7 mouse cellular contexts compared by ENCODE assay signal in the genomic region with DNA sequence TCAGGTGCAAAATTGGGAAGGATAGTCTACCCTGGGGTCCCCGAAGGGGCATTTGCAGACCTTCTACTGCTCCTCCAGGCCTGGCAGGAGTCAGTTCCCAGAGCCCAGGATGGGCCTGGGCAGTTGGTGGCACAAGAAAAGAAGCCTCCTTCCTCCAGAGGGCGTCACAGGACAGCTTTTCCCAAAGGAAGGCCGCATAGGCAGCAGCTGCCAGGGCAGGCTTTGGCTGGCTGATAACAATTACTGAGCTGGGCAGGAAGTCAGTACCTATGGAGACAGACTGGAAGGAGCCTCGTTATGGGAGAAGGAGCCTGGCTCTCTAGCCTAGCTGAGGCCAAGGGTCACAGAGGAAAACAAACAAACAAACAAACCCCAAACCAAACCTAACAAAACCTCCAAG. TPM values are rescaled to one million over a fixed set of nuclear protein-coding genes. Genes with fewer than 3 reads are reported as not detected.
DNase-seq lines count a peak whose midpoint lies in the region; ATAC-seq and TF ChIP-seq lines count a peak whose summit lies in the region.

No protein-coding gene starts in this region.

- H3K9ac ChIP-seq in neural tube, embryonic 11.5 days (ENCODE audit: low read length): no peak overlapping the region
- H3K9ac ChIP-seq in intestine, embryonic 14.5 days (ENCODE audit: low read length): no peak overlapping the region
- no peak overlapping the region for H3K9ac ChIP-seq in lung, embryonic 14.5 days
- no peak overlapping the region for H3K9ac ChIP-seq in stomach, postnatal 0 days (ENCODE audit: low read length)

- TF ChIP-seq EP300 in stomach, postnatal 0 days (optimal IDR thresholded peaks at IDR 0.05): no peak

- H3K4me3 ChIP-seq in neural tube, embryonic 11.5 days (ENCODE audit: low read depth, low read length): no peak overlapping the region
- no peak overlapping the region for H3K4me3 ChIP-seq in cortical plate, adult 2 months (ENCODE audit: insufficient read depth, low read length)
- H3K4me3 ChIP-seq in intestine, embryonic 14.5 days (ENCODE audit: low read depth, low read length): no peak overlapping the region
- H3K4me3 ChIP-seq in lung, embryonic 14.5 days (ENCODE audit: low read depth, low read length): no peak overlapping the region
- H3K4me3 ChIP-seq in stomach, postnatal 0 days (ENCODE audit: low read depth, low read length): no peak overlapping the region

- no peak overlapping the region for H3K27ac ChIP-seq in neural tube, embryonic 11.5 days (ENCODE audit: low read depth, low read length)
- no peak overlapping the region for H3K27ac ChIP-seq in cortical plate, adult 2 months (ENCODE audit: insufficient read depth, low read length)
- H3K27ac ChIP-seq in intestine, embryonic 14.5 days (ENCODE audit: low read depth): no peak overlapping the region
- no peak overlapping the region for H3K27ac ChIP-seq in lung, embryonic 14.5 days (ENCODE audit: low read depth)
- no peak overlapping the region for H3K27ac ChIP-seq in stomach, postnatal 0 days (replicated peaks)

- DNase-seq in neural tube, embryonic 11.5 days (ENCODE audit: low spot score): peak; percentile 31
- DNase-seq in neural tube, embryonic 10.5 days (ENCODE audit: extremely low spot score, low spot score): no peak
- peak; percentile 37 for DNase-seq in adrenal gland, adult 2 months
- DNase-seq in intestine, embryonic 14.5 days (ENCODE audit: low spot score): peak; percentile 61
- DNase-seq in lung, embryonic 14.5 days: peak; percentile 69
- DNase-seq in stomach, postnatal 0 days (ENCODE audit: low spot score): peak; percentile 78

- no peaks in the 10 kb centered on the region for H3K9me3 ChIP-seq in neural tube, embryonic 11.5 days (ENCODE audit: control insufficient read depth, low read length)
- H3K9me3 ChIP-seq in intestine, embryonic 14.5 days (ENCODE audit: control insufficient read depth, low read length): no peaks in the 10 kb centered on the region
- H3K9me3 ChIP-seq in lung, embryonic 14.5 days (ENCODE audit: low read depth, low read length): no peaks in the 10 kb centered on the region
- no peaks in the 10 kb centered on the region for H3K9me3 ChIP-seq in stomach, postnatal 0 days (ENCODE audit: control insufficient read depth, low read length)

- H3K4me1 ChIP-seq in neural tube, embryonic 11.5 days (ENCODE audit: control insufficient read depth, insufficient read depth, low read length): no peaks in the 10 kb centered on the region; the same call in 1 of the 2 replicates
- no peaks in the 10 kb centered on the region for H3K4me1 ChIP-seq in cortical plate, adult 2 months (ENCODE audit: control insufficient read depth, insufficient read depth, low read length)
- H3K4me1 ChIP-seq in intestine, embryonic 14.5 days (replicated peaks; ENCODE audit: control insufficient read depth, insufficient read depth, low read length): 0 out of 2 replicates have a peak, but pooled peaks cover 2% of the 10 kb centered on the region
- peaks cover 4% of the 10 kb centered on the region; the same call in 1 of the 2 replicates for H3K4me1 ChIP-seq in lung, embryonic 14.5 days (ENCODE audit: insufficient read depth)
- H3K4me1 ChIP-seq in stomach, postnatal 0 days (replicated peaks; ENCODE audit: control insufficient read depth, insufficient read depth): no peaks in the 10 kb centered on the region

- H3K36me3 ChIP-seq in neural tube, embryonic 11.5 days (ENCODE audit: control insufficient read depth, insufficient read depth, low read length): no peaks in the 10 kb centered on the region
- no peaks in the 10 kb centered on the region for H3K36me3 ChIP-seq in intestine, embryonic 14.5 days (ENCODE audit: control insufficient read depth, insufficient read depth, low read length)
- H3K36me3 ChIP-seq in lung, embryonic 14.5 days (ENCODE audit: insufficient read depth): no peaks in the 10 kb centered on the region
- H3K36me3 ChIP-seq in stomach, postnatal 0 days (ENCODE audit: control insufficient read depth, insufficient read depth, low read length): no peaks in the 10 kb centered on the region

- no peak overlapping the region for H3K4me2 ChIP-seq in neural tube, embryonic 11.5 days (ENCODE audit: low read depth)
- H3K4me2 ChIP-seq in intestine, embryonic 14.5 days (ENCODE audit: low read length): no peak overlapping the region
- no peak overlapping the region for H3K4me2 ChIP-seq in lung, embryonic 14.5 days
- H3K4me2 ChIP-seq in stomach, postnatal 0 days (replicated peaks; ENCODE audit: low read depth): no peak overlapping the region

- no peak for TF ChIP-seq POLR2A in cortical plate, adult 2 months (IDR thresholded peaks at IDR 0.05; ENCODE audit: extremely low read depth, insufficient read depth, low read length)

- no peaks in the 10 kb centered on the region for H3K27me3 ChIP-seq in neural tube, embryonic 11.5 days (ENCODE audit: control insufficient read depth, insufficient read depth, low read length)
- H3K27me3 ChIP-seq in intestine, embryonic 14.5 days (replicated peaks; ENCODE audit: control insufficient read depth, insufficient read depth, low read length): no peaks in the 10 kb centered on the region
- H3K27me3 ChIP-seq in lung, embryonic 14.5 days (ENCODE audit: insufficient read depth, low read length): no peaks in the 10 kb centered on the region
- no peaks in the 10 kb centered on the region for H3K27me3 ChIP-seq in stomach, postnatal 0 days (ENCODE audit: control insufficient read depth, insufficient read depth, low read length)

- peak; percentile 38 for TF ChIP-seq CTCF in cortical plate, adult 2 months (IDR thresholded peaks at IDR 0.05; ENCODE audit: extremely low read depth, insufficient read depth, low read length)
- TF ChIP-seq CTCF in lung, embryonic 14.5 days (IDR thresholded peaks at IDR 0.05; ENCODE audit: low read depth): peak; percentile 56
- TF ChIP-seq CTCF in stomach, postnatal 0 days (IDR thresholded peaks at IDR 0.05; ENCODE audit: low read depth): peak; percentile 76

- ATAC-seq in neural tube, embryonic 11.5 days (ENCODE audit: insufficient read depth, low FRiP score, low TSS enrichment): no peak
- no peak for ATAC-seq in intestine, embryonic 14.5 days (replicated peaks; ENCODE audit: low FRiP score, low TSS enrichment, low read depth)
- ATAC-seq in lung, embryonic 14.5 days (ENCODE audit: insufficient read depth): peak; percentile 38; the same call in 1 of the 2 replicates
- ATAC-seq in stomach, postnatal 0 days (ENCODE audit: low FRiP score, low TSS enrichment): peak; percentile 78

- 33% methylated on average over 4 of the region's 4 CpGs for WGBS in neural tube, embryonic 11.5 days
- WGBS in intestine, embryonic 14.5 days: 32% methylated on average over 4 of the region's 4 CpGs
- 30% methylated on average over 4 of the region's 4 CpGs for WGBS in lung, embryonic 14.5 days
- WGBS in stomach, postnatal 0 days: 35% methylated on average over 4 of the region's 4 CpGs

RNA-seq across cellular contexts. Expression of gene Klf4, which starts 54.3 kb away (rescaled TPM):
- polyA plus RNA-seq in neural tube, embryonic 11.5 days (2014; fragmentation: Nextera tagmentation; extraction: Ambion mirVana): 1.3 and 1.7 TPM in 2 replicates
- 10 to 100 TPM; 15.4 to 19.3 TPM for total RNA-seq in adrenal gland, adult 2 months (2021)
- 20.0 and 28.0 TPM in 2 replicates for polyA plus RNA-seq in adrenal gland, adult 2 months (2012; rRNA removed)
- 4.2 and 4.3 TPM in 2 replicates for polyA plus RNA-seq in cortical plate, adult 2 months (2012; rRNA removed)
- 5.9 and 7.9 TPM in 2 replicates for polyA plus RNA-seq in intestine, embryonic 14.5 days (2014; fragmentation: Nextera tagmentation; extraction: Ambion mirVana)
- polyA plus RNA-seq in lung, embryonic 14.5 days (2014; fragmentation: Nextera tagmentation; extraction: Ambion mirVana): 4.6 and 5.1 TPM in 2 replicates
- polyA plus RNA-seq in stomach, postnatal 0 days (2015; fragmentation: Nextera tagmentation; extraction: Ambion mirVana): 87.8 and 99.3 TPM in 2 replicates

Comparison
In these comparisons a context has a peak if more than half of its experiments do, and no peak if none do; other contexts are left out.
1. ATAC-seq: peak in lung, embryonic 14.5 days (single experiment) and stomach, postnatal 0 days (single experiment); none in neural tube, embryonic 11.5 days (single experiment) and intestine, embryonic 14.5 days (single experiment).
2. Peak in every context shown above with its lines, with median percentiles within 50 percentile points of each other: CTCF ChIP-seq.